Mouse (Mus musculus) MEL (cell line): ENCODE results near the gene Slc2a10. TPM values are rescaled to one million over a fixed set of nuclear protein-coding genes. Genes with fewer than 3 reads are reported as not detected.
"Not testable (repeated sequence)": the region's sequence is repeated elsewhere in the genome, so short reads cannot be mapped to it uniquely, and the experiment has no call there.

Experiments
- DNase-seq: peaks from one replicate; pipeline ENCODE4 v3.0.0; 2011; ENCODE audit warnings: low read depth, low spot score
- H3K27ac ChIP-seq: 2 replicates; pipeline ENCODE4 v1.5.1; 2012; ENCODE audit warnings: low read depth, mild to moderate bottlenecking, control low read depth, low read length, moderate library complexity; ENCODE audit not compliant: control insufficient read depth
- H3K27me3 ChIP-seq, 2 experiments: fragments of 150-350 bp in 1 of 2; sonication (generic) in 1 of 2; 2 replicates each; pipeline ENCODE4 v1.6.1; 2012; ENCODE audit warnings: low read length in 2 of 2, mild to moderate bottlenecking in 2 of 2, improper control_type of control experiment in 1 of 2, moderate library complexity in 1 of 2; ENCODE audit not compliant: insufficient read depth in 2 of 2, control insufficient read depth in 1 of 2
- H3K36me3 ChIP-seq, 2 experiments: 2 replicates each; pipeline ENCODE4 v1.6.1; 2012 to 2014; ENCODE audit warnings: low read length in 2 of 2, improper control_type of control experiment in 1 of 2, inconsistent platforms in 1 of 2, mild to moderate bottlenecking in 1 of 2; ENCODE audit not compliant: insufficient read depth in 2 of 2, control insufficient read depth in 1 of 2
- H3K4me1 ChIP-seq, 2 experiments: fragments of 150-350 bp in 1 of 2; sonication (generic) in 1 of 2; 2 replicates each; pipeline ENCODE4 v1.6.1; 2012; ENCODE audit warnings: low read length in 2 of 2, improper control_type of control experiment in 1 of 2, mild to moderate bottlenecking in 1 of 2; ENCODE audit not compliant: insufficient read depth in 2 of 2, control insufficient read depth in 1 of 2
- H3K4me3 ChIP-seq, 2 experiments: fragments of 150-350 bp in 1 of 2; sonication (generic) in 1 of 2; 2 replicates each; pipeline ENCODE4 v1.5.1; 2012; ENCODE audit warnings: low read depth in 2 of 2, low read length in 2 of 2, mild to moderate bottlenecking in 2 of 2, moderate library complexity in 2 of 2, control low read depth in 1 of 2, improper control_type of control experiment in 1 of 2; ENCODE audit not compliant: control insufficient read depth in 1 of 2, insufficient read depth in 1 of 2
- H3K79me2 ChIP-seq: 2 replicates; pipeline ENCODE4 v1.6.1; 2012; ENCODE audit warnings: mild to moderate bottlenecking, low read length, moderate library complexity; ENCODE audit not compliant: control insufficient read depth, poor library complexity, insufficient read depth
- H3K9ac ChIP-seq: 2 replicates; pipeline ENCODE4 v1.6.1; 2012; ENCODE audit warnings: low read depth, mild to moderate bottlenecking, control low read depth, low read length, moderate library complexity; ENCODE audit not compliant: control insufficient read depth, poor library complexity, severe bottlenecking
- H3K9me3 ChIP-seq: fragments of 150-350 bp; sonication (generic); replicated peaks from 2 replicates; pipeline ENCODE4 v1.6.1; 2012; ENCODE audit warnings: mild to moderate bottlenecking, low read length, improper control_type of control experiment, moderate library complexity; ENCODE audit not compliant: insufficient read depth
- CTCF ChIP-seq, 3 experiments: IDR thresholded peaks in 2 of 3; conservative IDR thresholded peaks in 1 of 3; 2 replicates each; pipeline ENCODE4 v1.5.1; 2011 to 2012; ENCODE audit warnings: low read length in 3 of 3, low read depth in 2 of 3, mild to moderate bottlenecking in 2 of 3, improper control_type of control experiment in 1 of 3, inconsistent platforms in 1 of 3, mixed read lengths in 1 of 3, moderate library complexity in 1 of 3; ENCODE audit not compliant: control insufficient read depth in 1 of 3, insufficient read depth in 1 of 3, poor library complexity in 1 of 3, severe bottlenecking in 1 of 3
- EP300 ChIP-seq, 2 experiments: IDR thresholded peaks; 2 replicates each; pipeline ENCODE4 v1.6.1; 2011; ENCODE audit warnings: improper control_type of control experiment in 2 of 2, low read length in 2 of 2, low read depth in 1 of 2, mild to moderate bottlenecking in 1 of 2
- GABPA ChIP-seq: IDR thresholded peaks from 2 replicates; pipeline ENCODE4 v1.6.1; 2012; ENCODE audit warnings: low read depth, mild to moderate bottlenecking, inconsistent platforms, low read length, improper control_type of control experiment, moderate library complexity
- GATA1 ChIP-seq: IDR thresholded peaks from 2 replicates; pipeline ENCODE4 v1.6.1; 2011; ENCODE audit warnings: low read depth, low read length, improper control_type of control experiment
- MAX ChIP-seq: IDR thresholded peaks from 2 replicates; pipeline ENCODE4 v1.6.1; 2011; ENCODE audit warnings: low read length, improper control_type of control experiment
- MXI1 ChIP-seq: IDR thresholded peaks from 2 replicates; pipeline ENCODE4 v1.6.1; 2011; ENCODE audit warnings: mild to moderate bottlenecking, low read depth, low read length, improper control_type of control experiment
- POLR2A ChIP-seq, 2 experiments: IDR thresholded peaks; 2 replicates each; pipeline ENCODE4 v1.6.1; 2011 to 2012; ENCODE audit warnings: low read length in 2 of 2, mild to moderate bottlenecking in 2 of 2, control low read depth in 1 of 2, improper control_type of control experiment in 1 of 2, low read depth in 1 of 2, moderate library complexity in 1 of 2; ENCODE audit not compliant: control insufficient read depth in 1 of 2, insufficient read depth in 1 of 2, poor library complexity in 1 of 2
- POLR2AphosphoS5 ChIP-seq: IDR thresholded peaks from 2 replicates; pipeline ENCODE4 v1.6.1; 2012; ENCODE audit warnings: low read depth, borderline replicate concordance, mild to moderate bottlenecking, inconsistent platforms, low read length, moderate library complexity, mixed read lengths
- RAD21 ChIP-seq: IDR thresholded peaks from 2 replicates; pipeline ENCODE4 v1.6.1; 2011; ENCODE audit warnings: mild to moderate bottlenecking, low read depth, low read length, improper control_type of control experiment
- SIN3A ChIP-seq: IDR thresholded peaks from 2 replicates; pipeline ENCODE4 v1.6.1; 2012; ENCODE audit warnings: low read length, improper control_type of control experiment, inconsistent platforms
- SMC3 ChIP-seq: IDR thresholded peaks from 2 replicates; pipeline ENCODE4 v1.6.1; 2011; ENCODE audit warnings: low read depth, low read length, improper control_type of control experiment
- TBP ChIP-seq: IDR thresholded peaks from 2 replicates; pipeline ENCODE4 v1.8.0; 2011; ENCODE audit warnings: low read depth, low read length, improper control_type of control experiment
- UBTF ChIP-seq: IDR thresholded peaks from 2 replicates; pipeline ENCODE4 v1.6.1; 2012; ENCODE audit warnings: low read depth, mild to moderate bottlenecking, inconsistent platforms, low read length, improper control_type of control experiment, moderate library complexity, borderline replicate concordance; ENCODE audit not compliant: insufficient read depth
- USF2 ChIP-seq, 2 experiments: IDR thresholded peaks; 2 replicates each; pipeline ENCODE4 v1.6.1; 2011 to 2012; ENCODE audit warnings: improper control_type of control experiment in 2 of 2, low read length in 2 of 2, borderline replicate concordance in 1 of 2, inconsistent platforms in 1 of 2, low read depth in 1 of 2, mild to moderate bottlenecking in 1 of 2; ENCODE audit not compliant: insufficient read depth in 1 of 2
- ZC3H11A ChIP-seq: IDR thresholded peaks from 2 replicates; pipeline ENCODE4 v1.6.1; 2012; ENCODE audit warnings: low read depth, mild to moderate bottlenecking, inconsistent platforms, low read length, improper control_type of control experiment
- ZMIZ1 ChIP-seq: IDR thresholded peaks from 2 replicates; pipeline ENCODE4 v1.6.1; 2012; ENCODE audit warnings: low read depth, mild to moderate bottlenecking, inconsistent platforms, low read length, improper control_type of control experiment, moderate library complexity
- ZNF384 ChIP-seq: IDR thresholded peaks from 2 replicates; pipeline ENCODE4 v1.6.1; 2012; ENCODE audit warnings: low read depth, mild to moderate bottlenecking, inconsistent platforms, low read length, improper control_type of control experiment
- polyA plus RNA-seq, 2 experiments: library from polyadenylated mRNA; stranded (reverse) in 1 of 2; unstranded in 1 of 2; fragments of >175 nt in 1 of 2; fragments of >200 nt in 1 of 2; gene quantifications; 2 replicates each; pipeline versions ENCODE4 v1.2.1 to v1.2.4; 2012; ENCODE audit warnings: low replicate concordance in 2 of 2, low read depth in 1 of 2; ENCODE audit not compliant: insufficient read length in 2 of 2, insufficient read depth in 1 of 2, missing spikeins in 1 of 2
- total RNA-seq: library from RNA; depleted of rRNA; stranded (reverse); fragments of 300-350 nt; gene quantifications from 2 replicates; pipeline ENCODE4 v1.2.3, GENCODE M21; 2012

Slc2a10 gene
- total and polyA plus RNA-seq, 3 experiments = not detected

DNA sequence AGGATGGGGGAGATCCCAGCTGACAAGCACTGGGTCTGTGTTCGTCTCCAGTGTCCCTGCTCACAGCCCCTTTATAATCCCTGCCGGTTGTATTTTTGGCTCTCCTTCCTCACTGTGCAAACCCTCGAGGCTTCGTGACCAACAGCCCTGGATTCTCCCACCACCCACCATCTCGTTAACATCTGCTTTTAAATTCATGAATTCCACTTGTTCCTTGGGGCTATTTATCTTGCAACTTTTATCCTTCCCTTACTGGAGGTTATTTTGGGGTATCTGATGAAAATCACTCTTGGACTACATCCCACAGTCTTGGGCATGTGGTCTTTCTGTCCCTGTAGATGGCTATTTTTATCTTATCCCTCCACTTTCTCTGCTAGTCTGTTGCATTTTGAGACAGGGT, 6.9 kb downstream of the Slc2a10 start:
- Histone ChIP-seq H3K9ac (no peak overlapping the region), H3K4me3 (no peak overlapping the region), H3K27ac (no peak overlapping the region), H3K79me2 (no peaks in the 10 kb centered on the region), H3K9me3 (no peaks in the 10 kb centered on the region), H3K27me3 (no peaks in the 10 kb centered on the region), H3K36me3 (no peaks in the 10 kb centered on the region), H3K4me1 (no peaks in the 10 kb centered on the region)
- DNase-seq = no peak
- TF ChIP-seq ZNF384 (no peak), POLR2A (IDR thresholded peaks at IDR 0.05; ENCODE audit: control insufficient read depth in 1 of 2, insufficient read depth in 1 of 2, low read depth in 1 of 2, low read length in 2 of 2, poor library complexity in 1 of 2) (no peak), TBP (no peak), SIN3A (no peak), MXI1 (no peak), MAX (no peak), SMC3 (no peak), UBTF (no peak), GATA1 (no peak), ZC3H11A (no peak), RAD21 (no peak), POLR2AphosphoS5 (no peak), CTCF (IDR thresholded peaks at IDR 0.05 in 2 of 3, conservative IDR thresholded peaks at IDR 0.05 in 1 of 3; ENCODE audit: control insufficient read depth in 1 of 3, insufficient read depth in 1 of 3, low read depth in 2 of 3, low read length in 3 of 3, poor library complexity in 1 of 3, severe bottlenecking in 1 of 3) (no peak), ZMIZ1 (no peak), EP300 (IDR thresholded peaks at IDR 0.05; ENCODE audit: low read depth in 1 of 2, low read length in 2 of 2) (no peak), USF2 (IDR thresholded peaks at IDR 0.05; ENCODE audit: borderline replicate concordance in 1 of 2, insufficient read depth in 1 of 2, low read depth in 1 of 2, low read length in 2 of 2) (no peak), GABPA (no peak)

DNA sequence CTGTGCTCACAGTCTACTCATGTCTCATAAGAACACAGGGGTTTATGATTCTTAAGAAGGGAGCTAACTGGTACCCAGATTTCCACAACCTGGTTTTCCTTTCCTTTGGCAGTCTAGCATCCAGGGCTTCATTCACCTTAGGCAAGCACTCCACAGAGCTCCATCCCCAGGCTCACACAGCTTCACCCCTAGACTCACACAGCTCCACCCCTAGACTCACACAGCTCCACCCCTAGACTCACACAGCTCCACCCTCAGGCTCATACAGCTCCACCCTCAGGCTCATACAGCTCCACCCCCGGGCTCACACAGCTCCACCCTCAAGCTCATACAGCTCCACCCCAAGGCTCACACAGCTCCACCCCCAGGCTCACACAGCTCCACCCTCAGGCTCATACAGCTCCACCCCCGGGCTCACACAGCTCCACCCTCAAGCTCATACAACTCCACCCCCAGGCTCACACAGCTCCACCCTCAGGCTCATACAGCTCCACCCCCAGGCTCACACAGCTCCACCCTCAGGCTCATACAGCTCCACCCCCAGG, 7.4 kb downstream of the Slc2a10 start:
- not testable (repeated sequence) for H3K9ac ChIP-seq, H3K4me3 ChIP-seq, H3K4me1 ChIP-seq, H3K79me2 ChIP-seq, H3K9me3 ChIP-seq, H3K27ac ChIP-seq, H3K27me3 ChIP-seq, H3K36me3 ChIP-seq, DNase-seq

DNA sequence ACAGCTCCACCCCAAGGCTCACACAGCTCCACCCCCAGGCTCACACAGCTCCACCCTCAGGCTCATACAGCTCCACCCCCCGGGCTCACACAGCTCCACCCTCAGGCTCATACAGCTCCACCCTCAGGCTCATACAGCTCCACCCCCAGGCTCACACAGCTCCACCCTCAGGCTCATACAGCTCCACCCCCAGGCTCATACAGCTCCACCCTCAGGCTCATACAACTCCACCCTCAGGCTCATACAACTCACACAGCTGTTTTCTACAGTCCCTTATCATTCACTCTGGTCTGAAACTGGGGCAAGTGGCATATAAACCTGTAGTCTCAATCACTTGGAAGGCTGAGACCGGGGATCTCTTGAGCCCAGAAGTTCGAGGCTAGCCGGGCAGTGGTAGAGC, 7.9 kb downstream of the Slc2a10 start:
- H3K9me3 ChIP-seq, H3K27ac ChIP-seq, H3K36me3 ChIP-seq, DNase-seq, H3K4me3 ChIP-seq, H3K4me1 ChIP-seq, H3K79me2 ChIP-seq, H3K27me3 ChIP-seq, H3K9ac ChIP-seq: not testable (repeated sequence)
